Comparison of ENCODE assay signal across 10 mouse cellular contexts in the genomic region with DNA sequence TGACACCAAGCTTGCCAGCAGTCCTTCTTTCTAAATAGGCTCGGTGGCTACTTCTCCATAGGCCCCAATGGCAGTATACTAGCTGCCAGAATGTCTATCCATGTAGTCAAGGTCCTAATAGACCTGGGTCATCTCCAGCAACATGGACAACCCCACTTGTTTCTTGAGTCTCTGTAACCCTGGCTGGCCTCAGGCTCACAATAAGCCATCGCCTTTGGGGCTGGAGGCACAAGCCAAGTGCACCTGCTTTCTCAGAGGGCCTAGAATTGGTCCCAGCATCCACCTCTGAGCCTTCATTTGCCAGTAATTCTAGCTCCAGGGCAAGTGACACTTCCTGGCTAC. TPM values are rescaled to one million over a fixed set of nuclear protein-coding genes. Genes with fewer than 3 reads are reported as not detected.
DNase-seq lines count a peak whose midpoint lies in the region; ATAC-seq and TF ChIP-seq lines count a peak whose summit lies in the region.
"Had no signal": no experiment of that assay in that cellular context is flagged by ENCODE, and none has a peak within 500 bp of the region (broad histone marks: within the 10 kb centered on the region; RNA-seq: fewer than 3 reads in every experiment).

No protein-coding gene starts in this region.

- H3K36me3 ChIP-seq in forebrain, embryonic 10.5 days (replicated peaks) = peaks cover 53% of the 10 kb centered on the region
- H3K36me3 ChIP-seq in forebrain, embryonic 16.5 days (ENCODE audit: control insufficient read depth, insufficient read depth) = peaks cover 24% of the 10 kb centered on the region
- peaks cover 52% of the 10 kb centered on the region for H3K36me3 ChIP-seq in lung, embryonic 14.5 days (ENCODE audit: insufficient read depth)
- H3K36me3 ChIP-seq in liver, embryonic 13.5 days = peaks cover 52% of the 10 kb centered on the region
- peaks cover 40% of the 10 kb centered on the region for H3K36me3 ChIP-seq in stomach, embryonic 15.5 days

- H3K4me1 ChIP-seq in forebrain, embryonic 10.5 days = peaks cover 23% of the 10 kb centered on the region
- peaks cover 21% of the 10 kb centered on the region for H3K4me1 ChIP-seq in forebrain, embryonic 16.5 days (replicated peaks; ENCODE audit: control insufficient read depth, insufficient read depth, low read length)
- H3K4me1 ChIP-seq in lung, embryonic 14.5 days (ENCODE audit: insufficient read depth) = peaks cover 5% of the 10 kb centered on the region; the same call in 1 of the 2 replicates
- H3K4me1 ChIP-seq in liver, embryonic 13.5 days (replicated peaks) = peaks cover 25% of the 10 kb centered on the region
- H3K4me1 ChIP-seq in stomach, embryonic 15.5 days = peaks cover 11% of the 10 kb centered on the region

- 41% methylated on average over 2 of the region's 2 CpGs for WGBS in forebrain, embryonic 10.5 days
- 41% methylated on average over 2 of the region's 2 CpGs for WGBS in forebrain, embryonic 16.5 days
- 30% methylated on average over 2 of the region's 2 CpGs for WGBS in lung, embryonic 14.5 days
- WGBS in liver, embryonic 13.5 days (ENCODE audit: insufficient replicate concordance) = 46% methylated on average over 2 of the region's 2 CpGs
- 43% methylated on average over 2 of the region's 2 CpGs for WGBS in stomach, embryonic 15.5 days

- no peak for TF ChIP-seq CTCF in lung, embryonic 14.5 days (IDR thresholded peaks at IDR 0.05; ENCODE audit: low read depth)

- no peak overlapping the region for H3K4me2 ChIP-seq in forebrain, embryonic 16.5 days (ENCODE audit: low read length)
- peak overlapping the region; percentile 75 for H3K4me2 ChIP-seq in lung, embryonic 14.5 days
- H3K4me2 ChIP-seq in liver, embryonic 13.5 days = peak overlapping the region; percentile 95
- H3K4me2 ChIP-seq in stomach, embryonic 15.5 days = peak overlapping the region; percentile 79

- H3K9ac ChIP-seq in forebrain, embryonic 16.5 days (replicated peaks; ENCODE audit: low read depth, low read length) = no peak overlapping the region
- H3K9ac ChIP-seq in lung, embryonic 14.5 days = no peak overlapping the region
- peak overlapping the region; percentile 90; the same call in 1 of the 2 replicates for H3K9ac ChIP-seq in liver, embryonic 13.5 days
- no peak overlapping the region for H3K9ac ChIP-seq in stomach, embryonic 15.5 days

- H3K9me3 ChIP-seq in forebrain, embryonic 10.5 days = no peaks in the 10 kb centered on the region
- no peaks in the 10 kb centered on the region for H3K9me3 ChIP-seq in forebrain, embryonic 16.5 days (ENCODE audit: control insufficient read depth, low read length)
- H3K9me3 ChIP-seq in lung, embryonic 14.5 days (ENCODE audit: low read depth, low read length) = no peaks in the 10 kb centered on the region
- no peaks in the 10 kb centered on the region for H3K9me3 ChIP-seq in liver, embryonic 13.5 days (replicated peaks)
- H3K9me3 ChIP-seq in stomach, embryonic 15.5 days = no peaks in the 10 kb centered on the region

- no peaks in the 10 kb centered on the region for H3K27me3 ChIP-seq in forebrain, embryonic 10.5 days (ENCODE audit: poor library complexity, severe bottlenecking)
- no peaks in the 10 kb centered on the region for H3K27me3 ChIP-seq in forebrain, embryonic 16.5 days (replicated peaks; ENCODE audit: control insufficient read depth, insufficient read depth, low read length)
- H3K27me3 ChIP-seq in lung, embryonic 14.5 days (ENCODE audit: insufficient read depth, low read length) = no peaks in the 10 kb centered on the region
- no peaks in the 10 kb centered on the region for H3K27me3 ChIP-seq in liver, embryonic 13.5 days
- no peaks in the 10 kb centered on the region for H3K27me3 ChIP-seq in stomach, embryonic 15.5 days (replicated peaks)

- no peak for DNase-seq in forebrain, embryonic 10.5 days (ENCODE audit: extremely low spot score, low spot score)
- no peak for DNase-seq in lung, embryonic 14.5 days
- DNase-seq in lung, postnatal 25 days (ENCODE audit: low spot score) = no peak
- DNase-seq in liver, embryonic 13.5 days = no peak
- no peak for DNase-seq in adrenal gland, postnatal 36 days
- DNase-seq: lung, adult 18-20 months; thymus, postnatal 25 days had no signal

- ATAC-seq in forebrain, embryonic 16.5 days = no peak
- no peak for ATAC-seq in lung, embryonic 14.5 days (ENCODE audit: insufficient read depth)
- ATAC-seq in liver, embryonic 13.5 days (ENCODE audit: low read depth) = no peak
- ATAC-seq in stomach, embryonic 15.5 days (ENCODE audit: insufficient read depth, low FRiP score, low read depth) = no peak
- ATAC-seq in monocyte, adult 5-6 weeks (replicated peaks; ENCODE audit: insufficient number of reproducible peaks, low FRiP score, low TSS enrichment, poor library complexity, severe bottlenecking) = no peak

- peak overlapping the region; percentile 90; the same call in 1 of the 2 replicates for H3K27ac ChIP-seq in forebrain, embryonic 10.5 days
- H3K27ac ChIP-seq in forebrain, embryonic 16.5 days (ENCODE audit: low read length) = no peak overlapping the region
- no peak overlapping the region for H3K27ac ChIP-seq in lung, embryonic 14.5 days (ENCODE audit: low read depth)
- H3K27ac ChIP-seq in liver, embryonic 13.5 days = peak overlapping the region; percentile 48
- peak overlapping the region; percentile 48; the same call in 1 of the 2 replicates for H3K27ac ChIP-seq in stomach, embryonic 15.5 days

- peak overlapping the region; percentile 70 for H3K4me3 ChIP-seq in forebrain, embryonic 10.5 days
- no peak overlapping the region for H3K4me3 ChIP-seq in forebrain, embryonic 16.5 days (replicated peaks; ENCODE audit: low read length)
- H3K4me3 ChIP-seq in lung, embryonic 14.5 days (ENCODE audit: low read depth, low read length) = 0 out of 2 replicates have a peak overlapping the region, but pooled peaks have one; percentile 91
- peak overlapping the region; percentile 89; the same call in 1 of the 2 replicates for H3K4me3 ChIP-seq in liver, embryonic 13.5 days (replicated peaks)
- no peak overlapping the region for H3K4me3 ChIP-seq in stomach, embryonic 15.5 days (replicated peaks)

RNA-seq across cellular contexts. Expression of a gene that starts 1.7 kb away (rescaled TPM):
- polyA plus RNA-seq in forebrain, embryonic 10.5 days (2016; fragmentation: Nextera tagmentation; extraction: Ambion mirVana) = 54.4 and 54.7 TPM in 2 replicates
- polyA plus RNA-seq in forebrain, embryonic 16.5 days (2015; fragmentation: Nextera tagmentation; extraction: Ambion mirVana) = 52.8 and 56.0 TPM in 2 replicates
- polyA plus RNA-seq in lung, embryonic 14.5 days (2014; fragmentation: Nextera tagmentation; extraction: Ambion mirVana) = 58.2 and 64.7 TPM in 2 replicates
- polyA plus RNA-seq in liver, embryonic 13.5 days (2015; fragmentation: Nextera tagmentation; extraction: Ambion mirVana) = 44.5 and 51.4 TPM in 2 replicates
- 76.0 and 89.3 TPM in 2 replicates for polyA plus RNA-seq in stomach, embryonic 15.5 days (2015; fragmentation: Nextera tagmentation; extraction: Ambion mirVana)
- 4.2 to 8.7 TPM (median 4.2 TPM) in 3 replicates for total RNA-seq in monocyte, adult 5-6 weeks (2017)
- total RNA-seq in adrenal gland, postnatal 36 days (2021) = 10 to 100 TPM; 54.1 to 96.1 TPM

RNA-seq across cellular contexts. Expression of a gene that starts 8.4 kb away (rescaled TPM):
- 242 and 248 TPM in 2 replicates for polyA plus RNA-seq in forebrain, embryonic 10.5 days (2016; fragmentation: Nextera tagmentation; extraction: Ambion mirVana)
- polyA plus RNA-seq in forebrain, embryonic 16.5 days (2015; fragmentation: Nextera tagmentation; extraction: Ambion mirVana) = 107 and 115 TPM in 2 replicates
- polyA plus RNA-seq in lung, embryonic 14.5 days (2014; fragmentation: Nextera tagmentation; extraction: Ambion mirVana) = 169 and 171 TPM in 2 replicates
- 108 and 131 TPM in 2 replicates for polyA plus RNA-seq in liver, embryonic 13.5 days (2015; fragmentation: Nextera tagmentation; extraction: Ambion mirVana)
- polyA plus RNA-seq in stomach, embryonic 15.5 days (2015; fragmentation: Nextera tagmentation; extraction: Ambion mirVana) = 145 and 155 TPM in 2 replicates
- total RNA-seq in monocyte, adult 5-6 weeks (2017) = 87.5 to 121 TPM (median 88.0 TPM) in 3 replicates
- 10 to 100 TPM; 89.0 to 97.3 TPM for total RNA-seq in adrenal gland, postnatal 36 days (2021)

RNA-seq across cellular contexts. Expression of a gene that starts 10.6 kb away (rescaled TPM):
- 0.55 and 1.00 TPM in 2 replicates for polyA plus RNA-seq in forebrain, embryonic 10.5 days (2016; fragmentation: Nextera tagmentation; extraction: Ambion mirVana)
- polyA plus RNA-seq in forebrain, embryonic 16.5 days (2015; fragmentation: Nextera tagmentation; extraction: Ambion mirVana) = 0.39 TPM in 1 of 2 replicates, not detected in the other
- polyA plus RNA-seq in lung, embryonic 14.5 days (2014; fragmentation: Nextera tagmentation; extraction: Ambion mirVana) = 0.24 and 0.37 TPM in 2 replicates
- 0.30 and 0.32 TPM in 2 replicates for polyA plus RNA-seq in liver, embryonic 13.5 days (2015; fragmentation: Nextera tagmentation; extraction: Ambion mirVana)
- 0.37 and 0.57 TPM in 2 replicates for polyA plus RNA-seq in stomach, embryonic 15.5 days (2015; fragmentation: Nextera tagmentation; extraction: Ambion mirVana)
- 0.38 TPM in 1 of 3 replicates, not detected in the others for total RNA-seq in monocyte, adult 5-6 weeks (2017)
- total RNA-seq in adrenal gland, postnatal 36 days (2021) = not detected

RNA-seq across cellular contexts. Expression of a gene that starts 22.1 kb away (rescaled TPM):
- polyA plus RNA-seq in forebrain, embryonic 10.5 days (2016; fragmentation: Nextera tagmentation; extraction: Ambion mirVana) = 71.8 and 71.9 TPM in 2 replicates
- 61.9 and 64.5 TPM in 2 replicates for polyA plus RNA-seq in forebrain, embryonic 16.5 days (2015; fragmentation: Nextera tagmentation; extraction: Ambion mirVana)
- 77.4 and 79.3 TPM in 2 replicates for polyA plus RNA-seq in lung, embryonic 14.5 days (2014; fragmentation: Nextera tagmentation; extraction: Ambion mirVana)
- polyA plus RNA-seq in liver, embryonic 13.5 days (2015; fragmentation: Nextera tagmentation; extraction: Ambion mirVana) = 30.2 and 30.9 TPM in 2 replicates
- 79.0 and 79.3 TPM in 2 replicates for polyA plus RNA-seq in stomach, embryonic 15.5 days (2015; fragmentation: Nextera tagmentation; extraction: Ambion mirVana)
- 88.2 to 109 TPM (median 106 TPM) in 3 replicates for total RNA-seq in monocyte, adult 5-6 weeks (2017)
- total RNA-seq in adrenal gland, postnatal 36 days (2021) = 10 to 100 TPM; 49.9 to 55.6 TPM

RNA-seq across cellular contexts. Expression of a gene that starts 45.1 kb away (rescaled TPM):
- 0.80 and 0.87 TPM in 2 replicates for polyA plus RNA-seq in forebrain, embryonic 10.5 days (2016; fragmentation: Nextera tagmentation; extraction: Ambion mirVana)
- polyA plus RNA-seq in forebrain, embryonic 16.5 days (2015; fragmentation: Nextera tagmentation; extraction: Ambion mirVana) = 0.93 and 1.1 TPM in 2 replicates
- 0.77 and 1.5 TPM in 2 replicates for polyA plus RNA-seq in lung, embryonic 14.5 days (2014; fragmentation: Nextera tagmentation; extraction: Ambion mirVana)
- 11.0 and 11.7 TPM in 2 replicates for polyA plus RNA-seq in liver, embryonic 13.5 days (2015; fragmentation: Nextera tagmentation; extraction: Ambion mirVana)
- 12.5 and 15.0 TPM in 2 replicates for polyA plus RNA-seq in stomach, embryonic 15.5 days (2015; fragmentation: Nextera tagmentation; extraction: Ambion mirVana)
- 2.2 to 3.4 TPM (median 3.1 TPM) in 3 replicates for total RNA-seq in monocyte, adult 5-6 weeks (2017)
- 1 to 10 TPM; 1.5 to 2.7 TPM for total RNA-seq in adrenal gland, postnatal 36 days (2021)

Comparison
In these comparisons a context has a peak if more than half of its experiments do, and no peak if none do; other contexts are left out.
1. H3K27ac ChIP-seq: peak in forebrain, embryonic 10.5 days (single experiment), liver, embryonic 13.5 days (single experiment) and stomach, embryonic 15.5 days (single experiment); none in forebrain, embryonic 16.5 days (single experiment) and lung, embryonic 14.5 days (single experiment).
2. H3K4me3 ChIP-seq: peak in forebrain, embryonic 10.5 days (single experiment), lung, embryonic 14.5 days (single experiment) and liver, embryonic 13.5 days (single experiment); none in forebrain, embryonic 16.5 days (single experiment) and stomach, embryonic 15.5 days (single experiment).